In genomic region chr11:22315801-22316200, GRCm38 (mm10) we compare ENCODE assay signal across 14 mouse cellular contexts. TPM values are rescaled to one million over a fixed set of nuclear protein-coding genes. Genes with fewer than 3 reads are reported as not detected.
DNase-seq lines count a peak whose midpoint lies in the region; ATAC-seq and TF ChIP-seq lines count a peak whose summit lies in the region.
"Had no signal": no experiment of that assay in that cellular context is flagged by ENCODE, and none has a peak within 500 bp of the region (broad histone marks: within the 10 kb centered on the region; RNA-seq: fewer than 3 reads in every experiment).

No protein-coding gene starts in this region.

- no peak for ATAC-seq in midbrain, postnatal 0 days (ENCODE audit: low FRiP score)
- ATAC-seq: forebrain, embryonic 13.5 days; midbrain, embryonic 13.5 days had no signal

- 97% methylated on average over 1 of the region's 1 CpGs for WGBS in midbrain, postnatal 0 days

- in situ Hi-C loops in CH12.LX (cut with MboI; ENCODE audit: low pct_ligation_motif_present, low pct_unique_long_range_greater_than_20kb, low sequenced_read_pairs): no loop called here

- H3K79me2 ChIP-seq in CH12.LX (replicated peaks; ENCODE audit: control insufficient read depth, extremely low read depth, insufficient read depth, poor library complexity, severe bottlenecking): no peaks in the 10 kb centered on the region

- H3K9ac ChIP-seq in CH12.LX (ENCODE audit: insufficient read depth, low read depth): no peak overlapping the region
- no peak overlapping the region for H3K9ac ChIP-seq in midbrain, postnatal 0 days (replicated peaks; ENCODE audit: low read length, poor library complexity, severe bottlenecking)
- H3K9ac ChIP-seq: forebrain, embryonic 13.5 days; hindbrain, embryonic 12.5 days; midbrain, embryonic 13.5 days had no signal

- no peaks in the 10 kb centered on the region for H3K36me3 ChIP-seq in CH12.LX (replicated peaks in 1 of 2; ENCODE audit: control insufficient read depth in 1 of 2, insufficient read depth in 1 of 2, low read length in 1 of 2)
- H3K36me3 ChIP-seq in midbrain, postnatal 0 days (ENCODE audit: insufficient read depth, low read length): no peaks in the 10 kb centered on the region
- H3K36me3 ChIP-seq: hindbrain, embryonic 12.5 days; midbrain, embryonic 13.5 days had no signal

- H3K4me2 ChIP-seq in CH12.LX (ENCODE audit: insufficient read depth, low read depth, poor library complexity, severe bottlenecking): no peak overlapping the region
- no peak overlapping the region for H3K4me2 ChIP-seq in midbrain, postnatal 0 days (ENCODE audit: low read depth, low read length, poor library complexity, severe bottlenecking)
- H3K4me2 ChIP-seq: forebrain, embryonic 13.5 days; hindbrain, embryonic 12.5 days; midbrain, embryonic 13.5 days had no signal

- no peaks in the 10 kb centered on the region for H3K27me3 ChIP-seq in CH12.LX (replicated peaks)
- H3K27me3 ChIP-seq in midbrain, postnatal 0 days (ENCODE audit: insufficient read depth, low read length): no peaks in the 10 kb centered on the region
- H3K27me3 ChIP-seq: forebrain, embryonic 13.5 days; hindbrain, embryonic 12.5 days; midbrain, embryonic 13.5 days had no signal

- TF ChIP-seq CTCF in CH12.LX (conservative IDR thresholded peaks at IDR 0.05 in 1 of 2, IDR thresholded peaks at IDR 0.05 in 1 of 2; ENCODE audit: low read depth in 2 of 2, low read length in 2 of 2): peak in 1 of 2 experiments; percentile 44; a peak in 2 of 4 replicates
- no peak for TF ChIP-seq CTCF in brain, embryonic 14.5 days (IDR thresholded peaks at IDR 0.05; ENCODE audit: borderline replicate concordance, extremely low read depth, insufficient read depth, insufficient read length)
- TF ChIP-seq CTCF in midbrain, postnatal 0 days (IDR thresholded peaks at IDR 0.05): no peak

- peak; percentile 29 for TF ChIP-seq RAD21 in CH12.LX (IDR thresholded peaks at IDR 0.05; ENCODE audit: low read depth, low read length)

- TF ChIP-seq POLR2A in CH12.LX (IDR thresholded peaks at IDR 0.05; ENCODE audit: low read depth, low read length): no peak
- no peak for TF ChIP-seq POLR2A in brain, embryonic 14.5 days (IDR thresholded peaks at IDR 0.05; ENCODE audit: borderline replicate concordance, extremely low read depth, insufficient read depth, insufficient read length, poor library complexity, severe bottlenecking)

- no peak overlapping the region for H3K27ac ChIP-seq in CH12.LX (ENCODE audit: insufficient read depth, low read depth)
- no peak overlapping the region for H3K27ac ChIP-seq in midbrain, postnatal 0 days (ENCODE audit: low read depth, low read length)
- H3K27ac ChIP-seq: forebrain, embryonic 13.5 days; hindbrain, embryonic 12.5 days; midbrain, embryonic 13.5 days had no signal

- H3K9me3 ChIP-seq in CH12.LX (replicated peaks; ENCODE audit: low read length): no peaks in the 10 kb centered on the region
- no peaks in the 10 kb centered on the region for H3K9me3 ChIP-seq in midbrain, postnatal 0 days (ENCODE audit: low read length)
- H3K9me3 ChIP-seq: forebrain, embryonic 13.5 days; hindbrain, embryonic 12.5 days; midbrain, embryonic 13.5 days had no signal

- H3K4me1 ChIP-seq in CH12.LX (ENCODE audit: control insufficient read depth in 1 of 2, insufficient read depth in 2 of 2): 0 out of 4 replicates have a peak, but pooled peaks cover 0 to 4% of the 10 kb centered on the region in 2 experiments
- H3K4me1 ChIP-seq in midbrain, postnatal 0 days (ENCODE audit: insufficient read depth, low read length): no peaks in the 10 kb centered on the region
- H3K4me1 ChIP-seq: forebrain, embryonic 13.5 days; hindbrain, embryonic 12.5 days; midbrain, embryonic 13.5 days had no signal

- H3K4me3 ChIP-seq in CH12.LX (replicated peaks in 1 of 3; ENCODE audit: low read depth in 2 of 3, low read length in 2 of 3, poor library complexity in 1 of 3): no peak overlapping the region
- no peak overlapping the region for H3K4me3 ChIP-seq in midbrain, postnatal 0 days (ENCODE audit: low read depth, low read length)
- H3K4me3 ChIP-seq: forebrain, embryonic 13.5 days; hindbrain, embryonic 12.5 days; midbrain, embryonic 13.5 days had no signal

- dilution Hi-C loops in CH12.LX (cut with MboI; ENCODE audit: extremely low pct_ligation_motif_present, extremely low pct_unique_long_range_greater_than_20kb, low sequenced_read_pairs): no loop called here

- TF ChIP-seq EP300 in CH12.LX (IDR thresholded peaks at IDR 0.05; ENCODE audit: low read length): no peak

- peak; percentile 23 for DNase-seq in kidney, adult 9 months
- DNase-seq in kidney, adult 11 months: no peak
- DNase-seq in 416B (ENCODE audit: low read depth) (peak; percentile 6), CH12.LX (ENCODE audit: extremely low read depth) (peak; percentile 9)
- peak; percentile 24 for DNase-seq in brain, embryonic 14.5 days (ENCODE audit: low read depth)
- DNase-seq in midbrain, postnatal 0 days (ENCODE audit: low spot score): no peak
- no peak for DNase-seq in layer of hippocampus, adult 8-10 months (ENCODE audit: low spot score in 2 of 2)
- DNase-seq: adrenal gland, adult 8-10 months; cerebellum, adult 8-10 months; heart, adult 11 months; left cerebral cortex, postnatal 4 days had no signal

TF ChIP-seq in CH12.LX, 34 proteins besides CTCF, POLR2A, EP300 and RAD21:
- TF ChIP-seq SMC3 (IDR thresholded peaks at IDR 0.05; ENCODE audit: low read depth, low read length) (peak; percentile 31), ELF1 (IDR thresholded peaks at IDR 0.05; ENCODE audit: low read depth, low read length) (no peak)

RNA-seq across cellular contexts. Expression of gene Ehbp1, which starts 26.3 kb away (rescaled TPM):
- 2.5 TPM in 2 replicates for total RNA-seq in CH12.LX (2012; rRNA removed)
- total RNA-seq in CH12.LX (2014; rRNA removed): 3.1 and 3.4 TPM in 2 replicates
- 3.2 and 4.0 TPM in 2 replicates for polyA plus RNA-seq in CH12.LX (2012; ENCODE audit: insufficient read length, low read depth)
- 29.2 and 42.8 TPM in 2 replicates for polyA plus RNA-seq in brain, embryonic 14.5 days (2012; rRNA removed)
- total RNA-seq in midbrain, postnatal 0 days (2014; rRNA removed): 33.4 and 48.2 TPM in 2 replicates
- 14.1 and 15.4 TPM in 2 replicates for polyA plus RNA-seq in midbrain, postnatal 0 days (2015; fragmentation: Nextera tagmentation; extraction: Ambion mirVana)
- 10 to 100 TPM; 42.5 to 54.5 (median 51.4) TPM for total RNA-seq in layer of hippocampus, adult 8-10 months (2022)

Comparison
In these comparisons a context has a peak if more than half of its experiments do, and no peak if none do; other contexts are left out.
1. DNase-seq: peak in kidney, adult 9 months (single experiment), 416B (single experiment), CH12.LX (single experiment) and brain, embryonic 14.5 days (single experiment); none in kidney, adult 11 months (single experiment), midbrain, postnatal 0 days (single experiment) and layer of hippocampus, adult 8-10 months (0 of 2).